Mouse (Mus musculus) urinary bladder, adult 18-20 months (tissue): Measurements from ENCODE around the gene Polr3f.

Source experiments
- DNase-seq, 2 experiments: peaks; one replicate each; pipeline ENCODE4 v3.0.0; 2022; ENCODE audit warnings: low spot score in 2 of 2, mixed read lengths in 2 of 2

Gene Polr3f

GRCm38 (mm10) chr2:144588723-144589122 is 61.2 kb downstream of the Polr3f start:
- no peak for DNase-seq
